Mouse (Mus musculus): ENCODE measurements around the gene Fbxl12. TPM values are rescaled to one million over a fixed set of nuclear protein-coding genes. Genes with fewer than 3 reads are reported as not detected.

Fbxl12 gene
- polyA plus RNA-seq, 1 experiment from 2014 or later, result 15.3 TPM

DNA sequence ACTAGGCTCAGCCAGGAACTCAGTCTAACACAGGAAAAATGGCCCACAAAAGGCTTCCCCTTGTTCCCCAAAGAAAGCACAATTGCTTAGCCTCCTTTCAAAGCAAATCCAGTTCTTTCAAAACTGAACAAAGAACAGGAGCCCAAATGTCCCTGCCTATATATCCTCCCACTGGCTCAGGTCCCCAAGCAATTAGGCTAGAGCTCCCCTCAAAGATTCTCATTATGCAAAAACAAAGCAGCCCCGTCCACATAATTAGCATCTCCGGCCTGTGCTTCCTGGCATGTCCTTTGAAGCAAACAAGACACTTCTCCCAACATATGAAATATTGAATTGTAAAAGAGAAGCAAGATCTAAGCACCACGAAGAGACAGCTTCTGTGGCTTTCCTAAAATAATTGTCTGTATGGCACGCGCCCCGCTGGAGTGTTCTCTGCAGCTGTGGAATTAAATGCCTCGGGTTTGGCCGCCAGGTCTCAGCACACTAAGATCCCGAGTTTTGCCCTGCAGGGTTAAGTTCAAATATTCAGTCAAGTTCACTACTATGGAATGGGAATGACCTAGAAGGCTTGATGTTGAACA is 35.9 kb upstream of the Fbxl12 start:
- H3K36me3 ChIP-seq (ENCODE audit: control insufficient read depth, insufficient read depth, low read length), result no peaks in the 10 kb centered on the region
- no peak for ATAC-seq (ENCODE audit: insufficient read depth, low FRiP score, low TSS enrichment)
- 78% methylated on average over 9 of the region's 9 CpGs for WGBS

DNA sequence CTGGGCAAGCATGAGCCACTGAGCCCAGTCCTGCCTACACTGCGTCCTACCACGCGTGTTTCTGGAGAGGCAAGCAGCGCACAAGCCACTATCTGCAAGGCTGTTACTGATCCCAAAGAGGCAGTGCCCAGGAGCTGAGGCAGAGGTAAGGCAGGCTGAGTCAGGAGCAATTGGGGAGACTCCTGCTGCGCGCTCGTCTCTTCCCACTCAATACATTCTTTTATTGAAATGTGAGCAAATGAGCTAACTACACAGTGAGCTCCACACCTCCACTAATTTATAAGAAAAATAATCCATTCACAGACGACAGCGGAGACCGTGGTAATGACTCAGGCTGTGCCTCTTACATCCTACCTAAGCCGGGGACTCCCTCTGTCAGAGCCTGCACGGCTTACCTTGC is 33.3 kb upstream of the Fbxl12 start:
- Histone ChIP-seq H3K4me1 (ENCODE audit: control insufficient read depth, insufficient read depth, low read length) (no peaks in the 10 kb centered on the region), H3K27me3 (ENCODE audit: control insufficient read depth, insufficient read depth, low read length) (no peaks in the 10 kb centered on the region), H3K9me3 (ENCODE audit: control insufficient read depth, low read length) (no peaks in the 10 kb centered on the region), H3K9ac (ENCODE audit: low read length) (no peak overlapping the region), H3K4me3 (ENCODE audit: low read depth, low read length) (no peak overlapping the region), H3K36me3 (ENCODE audit: control insufficient read depth, insufficient read depth, low read length) (no peaks in the 10 kb centered on the region), H3K27ac (ENCODE audit: low read depth, low read length) (no peak overlapping the region), H3K4me2 (ENCODE audit: low read depth) (no peak overlapping the region)
- 94% methylated on average over 12 of the region's 12 CpGs for WGBS
- no peak for ATAC-seq (ENCODE audit: insufficient read depth, low FRiP score, low TSS enrichment)
- DNase-seq (ENCODE audit: low spot score), result no peak

More for the DNA sequence above, 35.9 kb upstream of the Fbxl12 start:
- no peak overlapping the region for H3K4me3 ChIP-seq (ENCODE audit: low read depth, low read length)
- no peak overlapping the region for H3K9ac ChIP-seq (ENCODE audit: low read length)
- no peaks in the 10 kb centered on the region for H3K9me3 ChIP-seq (ENCODE audit: control insufficient read depth, low read length)
- DNase-seq (ENCODE audit: low spot score), result no peak
- no peak overlapping the region for H3K4me2 ChIP-seq (ENCODE audit: low read depth)
- H3K27me3 ChIP-seq (ENCODE audit: control insufficient read depth, insufficient read depth, low read length), result no peaks in the 10 kb centered on the region
- no peak overlapping the region for H3K27ac ChIP-seq (ENCODE audit: low read depth, low read length)
- no peaks in the 10 kb centered on the region for H3K4me1 ChIP-seq (ENCODE audit: control insufficient read depth, insufficient read depth, low read length)

GRCm38 (mm10) chr9:20672047-20672446 is 27.5 kb upstream of the Fbxl12 start:
- ATAC-seq (ENCODE audit: insufficient read depth, low FRiP score, low TSS enrichment) (no peak), DNase-seq (ENCODE audit: low spot score) (no peak)
- 92% methylated on average over 16 of the region's 16 CpGs for WGBS

GRCm38 (mm10) chr9:20668065-20668464 is 23.5 kb upstream of the Fbxl12 start:
- H3K27ac ChIP-seq (ENCODE audit: low read depth, low read length), result no peak overlapping the region
- peaks cover 32% of the 10 kb centered on the region for H3K4me1 ChIP-seq (ENCODE audit: control insufficient read depth, insufficient read depth, low read length)
- ATAC-seq (ENCODE audit: insufficient read depth, low FRiP score, low TSS enrichment), result no peak
- H3K9ac ChIP-seq (ENCODE audit: low read length), result no peak overlapping the region
- no peaks in the 10 kb centered on the region for H3K27me3 ChIP-seq (ENCODE audit: control insufficient read depth, insufficient read depth, low read length)
- DNase-seq (ENCODE audit: low spot score), result no peak
- 92% methylated on average over 22 of the region's 22 CpGs for WGBS
- H3K4me3 ChIP-seq (ENCODE audit: low read depth, low read length), result no peak overlapping the region
- peaks cover 4% of the 10 kb centered on the region for H3K36me3 ChIP-seq (ENCODE audit: control insufficient read depth, insufficient read depth, low read length)
- no peaks in the 10 kb centered on the region for H3K9me3 ChIP-seq (ENCODE audit: control insufficient read depth, low read length)
- H3K4me2 ChIP-seq (ENCODE audit: low read depth), result no peak overlapping the region

More at GRCm38 (mm10) chr9:20672047-20672446, 27.5 kb upstream of the Fbxl12 start:
- Histone ChIP-seq H3K27ac (ENCODE audit: low read depth, low read length) (no peak overlapping the region), H3K4me2 (ENCODE audit: low read depth) (no peak overlapping the region), H3K9me3 (ENCODE audit: control insufficient read depth, low read length) (no peaks in the 10 kb centered on the region), H3K9ac (ENCODE audit: low read length) (no peak overlapping the region), H3K4me3 (ENCODE audit: low read depth, low read length) (no peak overlapping the region), H3K4me1 (ENCODE audit: control insufficient read depth, insufficient read depth, low read length) (no peaks in the 10 kb centered on the region), H3K36me3 (ENCODE audit: control insufficient read depth, insufficient read depth, low read length) (no peaks in the 10 kb centered on the region), H3K27me3 (ENCODE audit: control insufficient read depth, insufficient read depth, low read length) (no peaks in the 10 kb centered on the region)

DNA sequence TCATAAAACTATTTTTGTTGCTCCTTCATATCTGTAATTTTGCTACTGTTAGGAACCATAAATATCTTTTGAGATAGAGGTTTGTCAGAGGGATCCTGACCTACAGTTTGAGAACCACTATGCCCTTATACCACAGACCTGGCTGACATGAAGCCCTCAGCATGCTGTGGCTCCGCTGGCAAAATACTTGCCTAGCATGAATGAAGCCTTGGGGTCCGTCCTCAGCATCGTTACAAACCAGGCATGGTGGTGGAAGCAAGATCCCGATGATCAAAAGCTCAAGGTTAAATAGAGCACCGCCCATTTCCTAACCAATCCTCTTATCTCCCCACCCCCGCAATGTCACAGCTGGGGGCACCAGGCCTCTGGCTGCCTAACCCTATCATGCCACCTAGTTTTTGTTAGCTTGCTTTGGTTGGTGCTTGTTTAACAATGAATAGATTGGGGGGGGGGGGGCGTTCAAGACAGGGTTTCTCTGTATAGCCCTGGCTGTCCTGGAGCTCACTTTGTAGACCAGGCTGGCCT is 22.0 kb upstream of the Fbxl12 start:
- ATAC-seq (ENCODE audit: insufficient read depth, low FRiP score, low TSS enrichment) (no peak), DNase-seq (ENCODE audit: low spot score) (no peak)
- Histone ChIP-seq H3K27me3 (ENCODE audit: control insufficient read depth, insufficient read depth, low read length) (no peaks in the 10 kb centered on the region), H3K4me2 (ENCODE audit: low read depth) (no peak overlapping the region), H3K4me3 (ENCODE audit: low read depth, low read length) (no peak overlapping the region), H3K4me1 (ENCODE audit: control insufficient read depth, insufficient read depth, low read length) (peaks cover 44% of the 10 kb centered on the region), H3K9me3 (ENCODE audit: control insufficient read depth, low read length) (no peaks in the 10 kb centered on the region), H3K36me3 (ENCODE audit: control insufficient read depth, insufficient read depth, low read length) (peaks cover 6% of the 10 kb centered on the region), H3K27ac (ENCODE audit: low read depth, low read length) (peak overlapping the region; percentile 56; the same call in 1 of the 2 replicates), H3K9ac (ENCODE audit: low read length) (no peak overlapping the region)
- 19% methylated on average over 7 of the region's 7 CpGs for WGBS

- Histone ChIP-seq H3K4me1 (ENCODE audit: control insufficient read depth, insufficient read depth, low read length) (peaks cover 44% of the 10 kb centered on the region), H3K4me2 (ENCODE audit: low read depth) (no peak overlapping the region), H3K36me3 (ENCODE audit: control insufficient read depth, insufficient read depth, low read length) (peaks cover 6% of the 10 kb centered on the region), H3K27ac (ENCODE audit: low read depth, low read length) (peak overlapping the region; percentile 27; the same call in 1 of the 2 replicates), H3K9ac (ENCODE audit: low read length) (no peak overlapping the region), H3K27me3 (ENCODE audit: control insufficient read depth, insufficient read depth, low read length) (no peaks in the 10 kb centered on the region), H3K4me3 (ENCODE audit: low read depth, low read length) (no peak overlapping the region), H3K9me3 (ENCODE audit: control insufficient read depth, low read length) (no peaks in the 10 kb centered on the region)
- ATAC-seq (ENCODE audit: insufficient read depth, low FRiP score, low TSS enrichment) (peak; percentile 40), DNase-seq (ENCODE audit: low spot score) (peak; percentile 76)
- WGBS, result 18% methylated on average over 8 of the region's 8 CpGs
These were observed 21.4 kb upstream of the Fbxl12 start for GRCm38 (mm10) chr9:20665925-20666324.

DNA sequence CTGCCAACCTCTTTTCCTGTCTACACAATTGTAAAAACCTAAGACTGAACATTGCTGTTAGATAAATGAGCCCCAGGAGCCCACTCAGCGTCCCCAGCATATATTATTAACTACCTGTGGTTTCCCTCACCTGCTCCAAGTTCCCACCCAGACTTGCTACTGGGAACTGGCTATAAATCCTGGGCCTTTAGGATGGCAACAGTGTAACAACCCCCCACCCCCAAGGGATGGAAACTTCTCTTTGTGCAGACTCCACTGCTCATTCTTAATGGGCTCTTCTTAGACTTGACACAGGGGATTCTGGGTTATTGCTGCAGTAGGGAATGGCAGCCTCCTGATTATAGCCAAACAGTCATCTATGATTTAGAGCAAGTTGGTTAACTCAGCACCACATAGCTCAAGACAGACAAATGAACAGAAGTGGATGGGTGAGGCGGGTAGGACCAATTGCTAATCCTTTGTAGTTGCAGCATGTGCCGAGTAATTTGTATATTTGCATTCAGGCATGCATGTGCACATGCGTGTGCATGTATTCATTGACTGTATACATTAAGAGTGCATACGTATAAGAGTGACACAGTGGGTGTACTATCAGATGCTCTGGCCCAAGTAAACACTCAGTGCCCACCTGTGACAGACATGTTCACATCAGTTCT is 20.5 kb upstream of the Fbxl12 start:
- H3K9ac ChIP-seq (ENCODE audit: low read length), result no peak overlapping the region
- H3K27ac ChIP-seq (ENCODE audit: low read depth, low read length), result peak overlapping the region; percentile 49; the same call in 1 of the 2 replicates
- H3K4me2 ChIP-seq (ENCODE audit: low read depth), result no peak overlapping the region

GRCm38 (mm10) chr9:20664366-20664765 is 19.8 kb upstream of the Fbxl12 start:
- peak; percentile 1; the same call in 1 of the 2 replicates for ATAC-seq (ENCODE audit: insufficient read depth, low FRiP score, low TSS enrichment)
- 44% methylated on average over 2 of the region's 2 CpGs for WGBS
- peak; percentile 33 for DNase-seq (ENCODE audit: low spot score)
- no peak overlapping the region for H3K4me3 ChIP-seq (ENCODE audit: low read depth, low read length)
- no peak overlapping the region for H3K9ac ChIP-seq (ENCODE audit: low read length)
- peak overlapping the region; percentile 79 for H3K27ac ChIP-seq (ENCODE audit: low read depth, low read length)
- H3K27me3 ChIP-seq (ENCODE audit: control insufficient read depth, insufficient read depth, low read length), result no peaks in the 10 kb centered on the region
- H3K9me3 ChIP-seq (ENCODE audit: control insufficient read depth, low read length), result no peaks in the 10 kb centered on the region
- H3K4me2 ChIP-seq (ENCODE audit: low read depth), result no peak overlapping the region
- peaks cover 10% of the 10 kb centered on the region for H3K36me3 ChIP-seq (ENCODE audit: control insufficient read depth, insufficient read depth, low read length)
- peaks cover 44% of the 10 kb centered on the region for H3K4me1 ChIP-seq (ENCODE audit: control insufficient read depth, insufficient read depth, low read length)

More for the DNA sequence above, 20.5 kb upstream of the Fbxl12 start:
- no peak for ATAC-seq (ENCODE audit: insufficient read depth, low FRiP score, low TSS enrichment)
- WGBS, result 73% methylated on average over 5 of the region's 5 CpGs
- no peak for DNase-seq (ENCODE audit: low spot score)
- Histone ChIP-seq H3K4me3 (ENCODE audit: low read depth, low read length) (no peak overlapping the region), H3K4me1 (ENCODE audit: control insufficient read depth, insufficient read depth, low read length) (peaks cover 44% of the 10 kb centered on the region), H3K9me3 (ENCODE audit: control insufficient read depth, low read length) (no peaks in the 10 kb centered on the region), H3K36me3 (ENCODE audit: control insufficient read depth, insufficient read depth, low read length) (peaks cover 10% of the 10 kb centered on the region), H3K27me3 (ENCODE audit: control insufficient read depth, insufficient read depth, low read length) (no peaks in the 10 kb centered on the region)

- peaks cover 44% of the 10 kb centered on the region for H3K4me1 ChIP-seq (ENCODE audit: control insufficient read depth, insufficient read depth, low read length)
- no peaks in the 10 kb centered on the region for H3K9me3 ChIP-seq (ENCODE audit: control insufficient read depth, low read length)
- H3K36me3 ChIP-seq (ENCODE audit: control insufficient read depth, insufficient read depth, low read length), result peaks cover 10% of the 10 kb centered on the region
- 83% methylated on average over 2 of the region's 2 CpGs for WGBS
- peak; percentile 2; the same call in 1 of the 2 replicates for ATAC-seq (ENCODE audit: insufficient read depth, low FRiP score, low TSS enrichment)
- peak overlapping the region; percentile 79 for H3K27ac ChIP-seq (ENCODE audit: low read depth, low read length)
- no peak overlapping the region for H3K4me2 ChIP-seq (ENCODE audit: low read depth)
- H3K27me3 ChIP-seq (ENCODE audit: control insufficient read depth, insufficient read depth, low read length), result no peaks in the 10 kb centered on the region
- no peak overlapping the region for H3K9ac ChIP-seq (ENCODE audit: low read length)
- no peak for DNase-seq (ENCODE audit: low spot score)
- no peak overlapping the region for H3K4me3 ChIP-seq (ENCODE audit: low read depth, low read length)
These were observed 19.4 kb upstream of the Fbxl12 start for GRCm38 (mm10) chr9:20663956-20664355.

Measured in neural tube, embryonic 11.5 days (tissue).